23 mouse cellular contexts compared by ENCODE assay signal in genomic region chr11:83768976-83769375, GRCm38 (mm10). TPM values are rescaled to one million over a fixed set of nuclear protein-coding genes. Genes with fewer than 3 reads are reported as not detected.
DNase-seq lines count a peak whose midpoint lies in the region; ATAC-seq lines count a peak whose summit lies in the region.
"Had no signal": no experiment of that assay in that cellular context is flagged by ENCODE, and none has a peak within 500 bp of the region (broad histone marks: within the 10 kb centered on the region; RNA-seq: fewer than 3 reads in every experiment).

No protein-coding gene starts in this region.

- H3K36me3 ChIP-seq in midbrain, embryonic 11.5 days (ENCODE audit: control insufficient read depth, insufficient read depth, low read length) = peaks cover 34% of the 10 kb centered on the region
- H3K36me3 ChIP-seq in midbrain, embryonic 14.5 days (ENCODE audit: control insufficient read depth, insufficient read depth, low read length) = peaks cover 95% of the 10 kb centered on the region

- no peaks in the 10 kb centered on the region for H3K4me1 ChIP-seq in midbrain, embryonic 11.5 days (ENCODE audit: control insufficient read depth, insufficient read depth, low read length)
- no peaks in the 10 kb centered on the region for H3K4me1 ChIP-seq in midbrain, embryonic 14.5 days (ENCODE audit: control insufficient read depth, insufficient read depth, low read length)

- H3K27ac ChIP-seq in midbrain, embryonic 11.5 days (ENCODE audit: low read depth, low read length) = no peak overlapping the region
- no peak overlapping the region for H3K27ac ChIP-seq in midbrain, embryonic 14.5 days (replicated peaks; ENCODE audit: low read depth, low read length)

- no peak for ATAC-seq in midbrain, embryonic 11.5 days (ENCODE audit: low FRiP score)
- no peak for ATAC-seq in midbrain, embryonic 14.5 days (ENCODE audit: low FRiP score, low TSS enrichment)
- ATAC-seq: activated CD4-positive, CD25-positive, alpha-beta regulatory T cell, adult 4 months; CD4-positive, CD25-positive, alpha-beta regulatory T cell, adult 4 months; Patski had no signal

- peak; percentile 75 for DNase-seq in heart, adult 11 months
- DNase-seq in heart, adult 18-20 months = no peak
- DNase-seq in midbrain, embryonic 11.5 days (ENCODE audit: low spot score, missing footprints) = peak; percentile 61
- no peak for DNase-seq in midbrain, embryonic 14.5 days
- DNase-seq: adrenal gland, adult 2 months; adrenal gland, adult 8-10 months; adrenal gland, postnatal 10 days; adrenal gland, postnatal 14 days; adrenal gland, postnatal 25 days; adrenal gland, postnatal 36 days; B cell, adult 2 months; cerebellum, adult 11 months; cerebellum, adult 11-12 months; cerebellum, adult 18-20 months had no signal

- no peak overlapping the region for H3K9ac ChIP-seq in midbrain, embryonic 11.5 days (ENCODE audit: low read length)
- H3K9ac ChIP-seq in midbrain, embryonic 14.5 days (replicated peaks; ENCODE audit: low read length) = no peak overlapping the region

- H3K4me2 ChIP-seq in midbrain, embryonic 11.5 days = no peak overlapping the region
- H3K4me2 ChIP-seq in midbrain, embryonic 14.5 days (ENCODE audit: low read length) = no peak overlapping the region

- H3K27me3 ChIP-seq in midbrain, embryonic 11.5 days (ENCODE audit: control insufficient read depth, insufficient read depth, low read length) = no peaks in the 10 kb centered on the region
- no peaks in the 10 kb centered on the region for H3K27me3 ChIP-seq in midbrain, embryonic 14.5 days (ENCODE audit: control insufficient read depth, insufficient read depth, low read length)
- H3K27me3 ChIP-seq: CH12.LX, Patski had no signal

- H3K9me3 ChIP-seq in midbrain, embryonic 11.5 days (ENCODE audit: control insufficient read depth, low read length) = no peaks in the 10 kb centered on the region
- H3K9me3 ChIP-seq in midbrain, embryonic 14.5 days (ENCODE audit: control insufficient read depth, low read length) = no peaks in the 10 kb centered on the region
- H3K9me3 ChIP-seq: G1E had no signal

- no peak overlapping the region for H3K4me3 ChIP-seq in midbrain, embryonic 11.5 days (ENCODE audit: low read depth, low read length)
- no peak overlapping the region for H3K4me3 ChIP-seq in midbrain, embryonic 14.5 days (replicated peaks; ENCODE audit: low read depth, low read length)

- 87% methylated on average over 4 of the region's 4 CpGs for whole genome bisulfite sequencing in midbrain, embryonic 11.5 days
- WGBS in midbrain, embryonic 14.5 days = 91% methylated on average over 4 of the region's 4 CpGs

RNA-seq across cellular contexts. Expression of gene Heatr6, which starts 15.5 kb away (rescaled TPM):
- total RNA-seq in heart, adult 18-20 months (2021) = 1 to 10 TPM; 5.5 to 6.5 TPM
- polyA plus RNA-seq in midbrain, embryonic 11.5 days (2014; fragmentation: Nextera tagmentation; extraction: Ambion mirVana) = 30.1 and 31.9 TPM in 2 replicates
- 36.6 and 37.2 TPM in 2 replicates for polyA plus RNA-seq in midbrain, embryonic 14.5 days (2014; fragmentation: Nextera tagmentation; extraction: Ambion mirVana)

RNA-seq across cellular contexts. Expression of gene Wfdc21, which starts 22.2 kb away (rescaled TPM):
- total RNA-seq in heart, adult 18-20 months (2021) = not detected
- polyA plus RNA-seq in midbrain, embryonic 11.5 days (2014; fragmentation: Nextera tagmentation; extraction: Ambion mirVana) = not detected in 2 replicates
- polyA plus RNA-seq in midbrain, embryonic 14.5 days (2014; fragmentation: Nextera tagmentation; extraction: Ambion mirVana) = not detected in 2 replicates
- total RNA-seq: adrenal gland, postnatal 25 days; ES-E14; G1E; MEL had no signal
- polyA plus RNA-seq: activated CD4-positive, CD25-positive, alpha-beta regulatory T cell, adult 4 months; brain, embryonic 14.5 days; C2C12; CD4-positive, CD25-positive, alpha-beta regulatory T cell, adult 4 months; G1E; Patski had no signal

Comparison
In these comparisons a context has a peak if more than half of its experiments do, and no peak if none do; other contexts are left out.
1. DNase-seq: peak in heart, adult 11 months (single experiment) and midbrain, embryonic 11.5 days (single experiment); none in heart, adult 18-20 months (0 of 2) and midbrain, embryonic 14.5 days (single experiment).